Mouse (Mus musculus) MEL (cell line): ENCODE data around the gene Ddx21.

Experiments used
- BHLHE40 ChIP-seq: IDR thresholded peaks from 2 replicates; pipeline ENCODE4 v1.6.1; 2012; ENCODE audit warnings: low read depth, mild to moderate bottlenecking, inconsistent platforms, low read length, improper control_type of control experiment, borderline replicate concordance
- POLR2A ChIP-seq, 2 experiments: IDR thresholded peaks; 2 replicates each; pipeline ENCODE4 v1.6.1; 2011 to 2012; ENCODE audit warnings: low read length in 2 of 2, mild to moderate bottlenecking in 2 of 2, control low read depth in 1 of 2, improper control_type of control experiment in 1 of 2, low read depth in 1 of 2, moderate library complexity in 1 of 2; ENCODE audit not compliant: control insufficient read depth in 1 of 2, insufficient read depth in 1 of 2, poor library complexity in 1 of 2
- TAL1 ChIP-seq: IDR thresholded peaks from 2 replicates; pipeline ENCODE4 v1.6.1; 2012; ENCODE audit warnings: mild to moderate bottlenecking, inconsistent platforms, low read length, moderate library complexity, mixed read lengths
- TBP ChIP-seq: IDR thresholded peaks from 2 replicates; pipeline ENCODE4 v1.8.0; 2011; ENCODE audit warnings: low read depth, low read length, improper control_type of control experiment
- USF1 ChIP-seq: IDR thresholded peaks from 2 replicates; pipeline ENCODE4 v1.6.1; 2014; ENCODE audit warnings: low read depth, mild to moderate bottlenecking, inconsistent platforms, low read length, improper control_type of control experiment, moderate library complexity

DNA sequence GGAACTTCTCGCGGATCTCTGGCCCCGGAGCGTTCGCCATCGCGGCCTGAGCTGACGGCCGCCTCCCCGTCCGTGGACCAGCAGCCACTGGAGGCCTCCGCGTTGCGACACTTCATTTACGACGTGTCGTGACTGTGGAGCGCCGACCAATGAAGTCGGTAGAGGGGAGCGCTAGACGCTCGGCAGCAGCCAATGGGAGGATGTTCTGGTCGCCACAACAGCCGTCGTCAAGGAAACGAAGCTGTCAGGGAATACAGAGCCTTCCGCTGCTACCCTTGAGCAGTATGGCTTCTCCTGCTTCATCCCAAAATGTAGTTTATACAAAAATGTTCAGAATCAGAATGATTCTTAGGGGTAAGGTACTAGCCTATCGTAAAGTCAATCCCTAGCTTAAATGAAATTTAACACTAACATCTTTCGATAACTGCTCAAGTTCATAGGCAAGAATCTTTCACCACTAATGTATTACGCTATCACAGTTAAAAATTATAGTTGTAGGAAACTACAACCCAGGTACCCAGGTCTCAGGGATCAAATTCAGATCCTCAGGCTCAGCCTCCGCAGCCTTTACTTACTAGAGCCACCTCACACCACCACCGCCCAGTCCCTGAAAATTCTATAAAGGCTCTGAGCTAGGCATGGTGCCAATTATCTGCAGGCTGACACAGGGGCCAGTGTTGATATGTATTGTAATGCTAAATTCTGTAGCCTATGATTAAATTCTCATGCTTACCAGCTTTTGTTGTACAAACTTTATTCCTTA lies 23.6 kb downstream of the Ddx21 start, which contains the start of gene Kif1bp:
- TF ChIP-seq BHLHE40 (no peak), USF1 (no peak), POLR2A (IDR thresholded peaks at IDR 0.05; ENCODE audit: control insufficient read depth in 1 of 2, insufficient read depth in 1 of 2, low read depth in 1 of 2, low read length in 2 of 2, poor library complexity in 1 of 2) (peak in 1 of 2 experiments; percentile 83; a peak in 1 of 4 replicates), TAL1 (no peak), TBP (peak; percentile 46; the same call in 1 of the 2 replicates)
